Mouse (Mus musculus) midbrain, embryonic 10.5 days (tissue): ENCODE results near the gene Oas1a. TPM values are rescaled to one million over a fixed set of nuclear protein-coding genes. Genes with fewer than 3 reads are reported as not detected.
"Not testable (repeated sequence)": the region's sequence is repeated elsewhere in the genome, so short reads cannot be mapped to it uniquely, and the experiment has no call there.

ENCODE experiments used
- DNase-seq: peaks from one replicate; pipeline ENCODE4 v3.0.0-alpha.2; 2017; ENCODE audit warnings: low spot score
- H3K27ac ChIP-seq: fragments of 300-500 bp; sonication (generic); replicated peaks from 2 replicates; pipeline ENCODE4 v1.5.1; 2016; ENCODE audit warnings: mild to moderate bottlenecking
- H3K27me3 ChIP-seq: fragments of 300-500 bp; sonication (generic); 2 replicates; pipeline ENCODE4 v1.6.1; 2016; ENCODE audit warnings: low read depth, mild to moderate bottlenecking; ENCODE audit not compliant: poor library complexity, severe bottlenecking
- H3K36me3 ChIP-seq: fragments of 300-500 bp; sonication (generic); 2 replicates; pipeline ENCODE4 v1.6.1; 2016; ENCODE audit warnings: mild to moderate bottlenecking, moderate library complexity
- H3K4me1 ChIP-seq: fragments of 300-500 bp; sonication (generic); 2 replicates; pipeline ENCODE4 v1.6.1; 2016
- H3K4me3 ChIP-seq: fragments of 300-500 bp; sonication (generic); 2 replicates; pipeline ENCODE4 v1.5.1; 2016; ENCODE audit warnings: mild to moderate bottlenecking, moderate library complexity
- H3K9me3 ChIP-seq: fragments of 300-500 bp; sonication (generic); replicated peaks from 2 replicates; pipeline ENCODE4 v1.6.1; 2016; ENCODE audit warnings: mild to moderate bottlenecking
- WGBS: fragments of 180-500 bp; shearing (Covaris S2); methylation state at CpG from one replicate; pipeline ENCODE4 v1.1.7; 2016; 5-methylcytosine and 5-hydroxymethylcytosine counted together
- polyA plus RNA-seq: library from polyadenylated mRNA; unstranded; fragments of >200 nt; fragmentation: Nextera tagmentation; extraction: Ambion mirVana; gene quantifications from 2 replicates; pipeline ENCODE4 v1.2.1, GENCODE M21; 2016

The Oas1a gene
- 0.36 and 0.76 TPM in 2 replicates for polyA plus RNA-seq

GRCm38 (mm10) chr5:120906791-120907733 lies at the start of gene Oas1a:
Gene Oas1a, minus strand, starts transcription at chr5:120907521.
- not testable (repeated sequence) for H3K27ac ChIP-seq, H3K4me1 ChIP-seq, H3K9me3 ChIP-seq, H3K4me3 ChIP-seq, H3K36me3 ChIP-seq, DNase-seq, H3K27me3 ChIP-seq
- WGBS: 40% methylated on average over 9 of the region's 12 CpGs

GRCm38 (mm10) chr5:120953974-120954373 lies 46.7 kb upstream of the Oas1a start:
- H3K4me3 ChIP-seq: no peak overlapping the region
- H3K27me3 ChIP-seq: no peaks in the 10 kb centered on the region
- H3K36me3 ChIP-seq: no peaks in the 10 kb centered on the region
- H3K9me3 ChIP-seq: no peaks in the 10 kb centered on the region
- H3K4me1 ChIP-seq: no peaks in the 10 kb centered on the region
- H3K27ac ChIP-seq: no peak overlapping the region
- 18% methylated on average over 5 of the region's 5 CpGs for WGBS
- peak; percentile 59 for DNase-seq

DNA sequence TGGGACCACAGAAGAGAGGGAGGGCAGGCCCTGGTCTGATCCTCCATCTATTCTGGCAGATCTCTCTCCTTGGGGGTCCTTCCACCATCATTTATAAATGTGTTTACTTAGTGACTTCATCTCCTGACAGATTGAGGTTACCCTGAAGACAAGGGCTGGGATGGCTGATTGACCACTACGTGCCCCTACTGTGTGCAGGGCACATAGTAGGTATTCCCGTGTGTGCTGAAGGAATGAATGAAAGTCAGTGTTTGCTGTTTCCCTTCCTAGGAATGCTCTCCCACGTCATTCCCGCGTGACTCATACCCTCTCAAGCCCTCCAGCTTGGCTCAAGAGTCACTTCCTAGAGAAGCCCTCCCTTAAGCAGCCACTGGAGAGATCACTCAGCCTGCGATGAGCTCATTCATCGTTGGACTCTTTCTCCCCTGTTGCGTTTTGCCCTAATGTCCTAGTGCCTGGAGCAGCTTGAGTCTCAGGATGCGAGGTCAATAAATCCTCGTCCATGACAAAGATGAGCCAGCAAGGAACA lies 45.0 kb upstream of the Oas1a start:
- no peaks in the 10 kb centered on the region for H3K9me3 ChIP-seq
- no peak for DNase-seq
- H3K27ac ChIP-seq: no peak overlapping the region
- no peaks in the 10 kb centered on the region for H3K27me3 ChIP-seq
- no peak overlapping the region for H3K4me3 ChIP-seq
- no peaks in the 10 kb centered on the region for H3K36me3 ChIP-seq
- 78% methylated on average over 10 of the region's 10 CpGs for WGBS
- no peaks in the 10 kb centered on the region for H3K4me1 ChIP-seq

- 77% methylated on average over 10 of the region's 10 CpGs for WGBS
- Histone ChIP-seq H3K27ac (no peak overlapping the region), H3K9me3 (no peaks in the 10 kb centered on the region), H3K4me3 (no peak overlapping the region), H3K36me3 (no peaks in the 10 kb centered on the region), H3K27me3 (no peaks in the 10 kb centered on the region), H3K4me1 (peaks cover 11% of the 10 kb centered on the region)
- DNase-seq: no peak
Measured at GRCm38 (mm10) chr5:120942076-120942475, 34.8 kb upstream of the Oas1a start.

DNA sequence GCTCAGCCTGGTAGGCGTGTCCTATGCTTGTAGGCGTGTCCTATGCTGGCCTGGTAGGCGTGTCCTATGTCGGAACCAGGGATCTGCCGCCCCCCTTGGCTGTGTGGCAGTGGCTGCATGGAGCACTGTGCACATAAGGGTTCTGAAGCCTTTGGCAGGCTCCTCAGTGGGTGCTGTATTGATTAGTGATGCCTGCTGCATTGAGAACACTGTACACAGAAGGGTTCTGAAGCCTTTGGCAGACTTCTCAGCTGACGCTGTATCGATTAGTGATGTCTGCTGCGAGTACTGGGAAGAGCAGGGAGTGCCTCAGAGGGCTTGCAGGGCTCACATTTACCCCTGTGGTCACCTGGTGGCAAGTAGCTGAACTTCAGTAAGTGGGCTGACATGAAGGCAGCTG lies 31.3 kb upstream of the Oas1a start:
- DNase-seq: no peak
- WGBS: 49% methylated on average over 8 of the region's 8 CpGs
- no peaks in the 10 kb centered on the region for H3K9me3 ChIP-seq

GRCm38 (mm10) chr5:120937841-120938240 lies 30.5 kb upstream of the Oas1a start:
- 0 out of 2 replicates have a peak, but pooled peaks cover 2% of the 10 kb centered on the region for H3K4me1 ChIP-seq
- no peaks in the 10 kb centered on the region for H3K36me3 ChIP-seq
- no peaks in the 10 kb centered on the region for H3K27me3 ChIP-seq
- no peak for DNase-seq
- WGBS: 80% methylated on average over 4 of the region's 4 CpGs
- no peaks in the 10 kb centered on the region for H3K9me3 ChIP-seq
- H3K27ac ChIP-seq: no peak overlapping the region
- no peak overlapping the region for H3K4me3 ChIP-seq

More for the DNA sequence above, 31.3 kb upstream of the Oas1a start:
- H3K36me3 ChIP-seq: no peaks in the 10 kb centered on the region
- H3K4me3 ChIP-seq: no peak overlapping the region
- H3K27ac ChIP-seq: no peak overlapping the region
- no peaks in the 10 kb centered on the region for H3K27me3 ChIP-seq
- 0 out of 2 replicates have a peak, but pooled peaks cover 2% of the 10 kb centered on the region for H3K4me1 ChIP-seq

- Histone ChIP-seq H3K36me3 (no peaks in the 10 kb centered on the region), H3K4me1 (0 out of 2 replicates have a peak, but pooled peaks cover 2% of the 10 kb centered on the region), H3K4me3 (no peak overlapping the region), H3K9me3 (no peaks in the 10 kb centered on the region), H3K27me3 (no peaks in the 10 kb centered on the region), H3K27ac (no peak overlapping the region)
- 21% methylated on average over 5 of the region's 5 CpGs for WGBS
- DNase-seq: no peak
Measured at GRCm38 (mm10) chr5:120933966-120934365, 26.6 kb upstream of the Oas1a start.

GRCm38 (mm10) chr5:120927036-120927435 lies 19.7 kb upstream of the Oas1a start:
- Histone ChIP-seq H3K27me3 (no peaks in the 10 kb centered on the region), H3K9me3 (no peaks in the 10 kb centered on the region), H3K4me1 (no peaks in the 10 kb centered on the region), H3K36me3 (no peaks in the 10 kb centered on the region), H3K4me3 (no peak overlapping the region), H3K27ac (no peak overlapping the region)
- DNase-seq: no peak
- 5% methylated on average over 1 of the region's 1 CpGs for WGBS

DNA sequence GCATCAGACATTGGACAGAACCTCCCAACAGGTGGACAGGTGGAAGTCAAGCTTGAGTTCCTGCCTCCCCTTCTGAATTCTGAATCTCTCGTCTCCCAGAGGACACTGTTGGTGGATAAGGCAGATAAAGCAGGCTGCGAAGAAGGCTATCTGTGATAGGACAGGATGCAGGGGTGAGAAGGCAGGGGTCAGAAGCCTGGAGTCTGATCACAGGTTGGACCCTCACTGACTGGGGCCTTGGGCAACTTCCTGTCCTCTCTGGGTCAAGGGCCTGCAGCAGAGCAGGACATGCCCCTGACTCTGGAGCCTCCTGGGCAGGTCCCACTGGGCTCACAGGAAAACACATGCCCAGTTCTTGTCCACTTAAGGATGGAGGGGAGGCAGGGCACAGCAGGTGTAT lies 19.0 kb upstream of the Oas1a start:
- not testable (repeated sequence) for H3K9me3 ChIP-seq, H3K4me3 ChIP-seq, H3K27me3 ChIP-seq, H3K27ac ChIP-seq, H3K4me1 ChIP-seq, DNase-seq, H3K36me3 ChIP-seq
- 80% methylated on average over 2 of the region's 2 CpGs for WGBS

GRCm38 (mm10) chr5:120924520-120924919 lies 17.2 kb upstream of the Oas1a start:
- not testable (repeated sequence) for DNase-seq, H3K27ac ChIP-seq, H3K9me3 ChIP-seq, H3K4me3 ChIP-seq, H3K4me1 ChIP-seq, H3K27me3 ChIP-seq, H3K36me3 ChIP-seq
- 86% methylated on average over 4 of the region's 4 CpGs for WGBS

DNA sequence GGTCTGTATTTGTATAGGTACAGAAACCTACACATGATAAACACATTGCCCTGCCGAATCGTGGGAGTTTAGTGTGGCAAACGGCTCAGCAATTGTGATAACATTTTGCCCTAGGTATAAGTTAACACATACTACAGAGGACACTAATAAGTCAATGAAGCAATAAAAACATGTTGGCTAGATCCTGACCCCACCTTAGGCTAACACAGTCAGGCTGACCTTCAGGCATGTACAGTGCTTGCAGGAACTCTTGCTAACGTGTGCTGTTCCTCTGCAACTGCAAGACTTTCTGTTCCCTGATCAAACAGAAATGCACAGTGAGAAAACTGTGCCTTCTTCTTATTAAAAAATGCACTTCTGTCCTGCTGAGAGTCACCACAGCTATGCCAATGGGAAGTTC lies 16.6 kb upstream of the Oas1a start:
- DNase-seq: no peak
- H3K27ac ChIP-seq: no peak overlapping the region
- H3K9me3 ChIP-seq: no peaks in the 10 kb centered on the region
- 87% methylated on average over 4 of the region's 4 CpGs for WGBS
- H3K4me3 ChIP-seq: no peak overlapping the region
- H3K36me3 ChIP-seq: no peaks in the 10 kb centered on the region
- H3K27me3 ChIP-seq: no peaks in the 10 kb centered on the region
- H3K4me1 ChIP-seq: no peaks in the 10 kb centered on the region

DNA sequence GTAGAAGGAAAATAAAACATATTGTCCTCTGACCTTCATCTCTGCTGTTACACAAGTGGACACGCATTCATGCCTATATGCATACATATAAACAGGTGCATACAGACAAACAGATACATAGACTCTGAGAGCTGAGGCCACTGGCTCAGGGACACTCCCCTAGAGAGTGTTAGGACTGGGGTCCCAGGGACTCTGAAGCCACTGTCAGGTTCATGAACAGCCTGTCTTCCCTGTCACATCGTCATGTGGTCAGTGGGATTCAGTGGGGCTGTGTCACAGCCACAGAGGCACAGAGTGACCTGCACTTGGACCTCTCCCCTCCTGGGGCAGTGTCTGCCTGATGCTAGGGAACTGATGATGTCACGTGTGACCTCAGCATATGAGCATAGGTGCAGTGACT lies 13.0 kb upstream of the Oas1a start:
- Histone ChIP-seq H3K27ac (no peak overlapping the region), H3K4me1 (no peaks in the 10 kb centered on the region), H3K36me3 (no peaks in the 10 kb centered on the region), H3K9me3 (no peaks in the 10 kb centered on the region), H3K27me3 (no peaks in the 10 kb centered on the region), H3K4me3 (no peak overlapping the region)
- WGBS: 80% methylated on average over 3 of the region's 3 CpGs
- no peak for DNase-seq
